9 mouse cellular contexts compared by ENCODE assay signal in genomic region chr19:5745756-5746710, GRCm38 (mm10). TPM values are rescaled to one million over a fixed set of nuclear protein-coding genes. Genes with fewer than 3 reads are reported as not detected.
A peak's percentile ranks its signal among the peaks of the same experiment; 100 is the strongest.
DNase-seq lines count a peak whose midpoint lies in the region; ATAC-seq lines count a peak whose summit lies in the region.
"Had no signal": no experiment of that assay in that cellular context is flagged by ENCODE, and none has a peak within 500 bp of the region (broad histone marks: within the 10 kb centered on the region; RNA-seq: fewer than 3 reads in every experiment).

No protein-coding gene starts in this region.

- H3K36me3 ChIP-seq in liver, embryonic 13.5 days, result no peaks in the 10 kb centered on the region

- H3K4me3 ChIP-seq in liver, embryonic 13.5 days (replicated peaks), result peak overlapping the region; percentile 18; the same call in 1 of the 2 replicates

- peak; percentile 85 to 92 for DNase-seq in adrenal gland, adult (ENCODE audit: inconsistent age in 2 of 2, low spot score in 1 of 2)
- no peak for DNase-seq in adrenal gland, postnatal 4 days (ENCODE audit: low spot score in 2 of 2)
- DNase-seq in thymus, postnatal 4 days, result peak; percentile 64
- DNase-seq in thymus, postnatal 36 days, result no peak
- no peak for DNase-seq in liver, embryonic 13.5 days
- DNase-seq in right cerebral cortex, adult 2 months (ENCODE audit: low spot score in 2 of 2), result no peak
- no peak for DNase-seq in T-cell, adult 2 months (ENCODE audit: low spot score)
- no peak for DNase-seq in spleen, adult 18-20 months

- 12% methylated on average over 36 of the region's 36 CpGs for WGBS in liver, embryonic 13.5 days (ENCODE audit: insufficient replicate concordance)

- peak overlapping the region; percentile 48 for H3K4me2 ChIP-seq in liver, embryonic 13.5 days

- H3K9ac ChIP-seq in liver, embryonic 13.5 days, result no peak overlapping the region

- H3K27ac ChIP-seq in liver, embryonic 13.5 days, result no peak overlapping the region

- no peaks in the 10 kb centered on the region for H3K9me3 ChIP-seq in liver, embryonic 13.5 days (replicated peaks)

- peaks cover 100% of the 10 kb centered on the region for H3K27me3 ChIP-seq in liver, embryonic 13.5 days

- no peak for ATAC-seq in liver, embryonic 13.5 days (ENCODE audit: low read depth)

- peaks cover 43% of the 10 kb centered on the region for H3K4me1 ChIP-seq in liver, embryonic 13.5 days (replicated peaks)

RNA-seq across cellular contexts. Expression of gene Ltbp3, which starts 5.3 kb away (rescaled TPM):
- total RNA-seq in adrenal gland, postnatal 4 days (2021), result 100 to 1,000 TPM; 277 to 287 TPM
- 1.1 and 2.7 TPM in 2 replicates for polyA plus RNA-seq in liver, embryonic 13.5 days (2015; fragmentation: Nextera tagmentation; extraction: Ambion mirVana)

RNA-seq across cellular contexts. Expression of gene Fam89b, which starts 16.6 kb away (rescaled TPM):
- total RNA-seq in adrenal gland, postnatal 4 days (2021), result 10 to 100 TPM; 63.5 to 67.5 TPM
- 44.5 and 47.0 TPM in 2 replicates for polyA plus RNA-seq in liver, embryonic 13.5 days (2015; fragmentation: Nextera tagmentation; extraction: Ambion mirVana)

RNA-seq across cellular contexts. Expression of gene Ehbp1l1, which starts 19.9 kb away (rescaled TPM):
- total RNA-seq in adrenal gland, postnatal 4 days (2021), result 10 to 100 TPM; 34.9 to 35.6 TPM
- 105 and 111 TPM in 2 replicates for polyA plus RNA-seq in liver, embryonic 13.5 days (2015; fragmentation: Nextera tagmentation; extraction: Ambion mirVana)

RNA-seq across cellular contexts. Expression of gene Scyl1, which starts 25.2 kb away (rescaled TPM):
- total RNA-seq in adrenal gland, postnatal 4 days (2021), result 100 to 1,000 TPM; 105 to 110 TPM
- 25.2 and 27.5 TPM in 2 replicates for polyA plus RNA-seq in liver, embryonic 13.5 days (2015; fragmentation: Nextera tagmentation; extraction: Ambion mirVana)

RNA-seq across cellular contexts. Expression of gene Kcnk7, which starts 41.9 kb away (rescaled TPM):
- total RNA-seq in adrenal gland, postnatal 4 days (2021), result not detected
- 0.21 and 0.46 TPM in 2 replicates for polyA plus RNA-seq in liver, embryonic 13.5 days (2015; fragmentation: Nextera tagmentation; extraction: Ambion mirVana)
- total RNA-seq: common myeloid progenitor, adult 5-6 weeks had no signal

Comparison
In these comparisons a context has a peak if more than half of its experiments do, and no peak if none do; other contexts are left out.
1. DNase-seq: peak in adrenal gland, adult (2 of 2) and thymus, postnatal 4 days (single experiment); none in adrenal gland, postnatal 4 days (0 of 2), thymus, postnatal 36 days (0 of 2), liver, embryonic 13.5 days (single experiment), right cerebral cortex, adult 2 months (0 of 2), T-cell, adult 2 months (single experiment) and spleen, adult 18-20 months (0 of 2).